Mouse (Mus musculus) megakaryocyte-erythroid progenitor cell, adult 5-6 weeks (primary cell): ENCODE data around the gene Olfr530. TPM values are rescaled to one million over a fixed set of nuclear protein-coding genes. Genes with fewer than 3 reads are reported as not detected.

Source experiments
- ATAC-seq: replicated peaks from 2 replicates; pipeline ENCODE4 v1.8.0; 2016; ENCODE audit warnings: mild to moderate bottlenecking, inconsistent platforms; ENCODE audit not compliant: severe bottlenecking, poor library complexity, low FRiP score, low TSS enrichment
- total RNA-seq, 2 experiments: library from RNA; stranded (forward) in 1 of 2; stranded (reverse) in 1 of 2; fragments of 200-1000, 215-1000 nt in 1 of 2; fragments of >200 nt in 1 of 2; fragmentation: Nextera tagmentation in 1 of 2; gene quantifications; 2 replicates each; pipeline ENCODE4 v1.2.3; 2014 to 2017

Gene Olfr530
- total RNA-seq (2014; fragmentation: Nextera tagmentation) (not detected in 2 replicates), total RNA-seq (2017) (not detected in 2 replicates)

GRCm38 (mm10) chr7:140376231-140376630 lies at the start of gene Olfr530:
Gene Olfr530 (minus strand): TSS chr7:140376331.
- ATAC-seq: no peak

- no peak for ATAC-seq
Observed at GRCm38 (mm10) chr7:140421539-140421938, 45.4 kb upstream of the Olfr530 start, which contains the start of gene Olfr532. Gene Olfr532 (minus strand): TSS chr7:140421639.

- ATAC-seq: no peak
Observed at GRCm38 (mm10) chr7:140402818-140403217, 26.7 kb upstream of the Olfr530 start, which contains the start of gene Olfr531. Gene Olfr531 (minus strand): TSS chr7:140402918.

- ATAC-seq: no peak
Observed at GRCm38 (mm10) chr7:140376911-140377310, 780 bp upstream of the Olfr530 start.

- ATAC-seq: no peak
Observed at GRCm38 (mm10) chr7:140374300-140374699, 1.8 kb downstream of the Olfr530 start.

GRCm38 (mm10) chr7:140361571-140361970 lies 14.6 kb downstream of the Olfr530 start, which contains the start of gene Olfr60:
Gene Olfr60 (minus strand): TSS chr7:140361671.
- no peak for ATAC-seq

- no peak for ATAC-seq
Observed at GRCm38 (mm10) chr7:140333717-140334116, 42.4 kb downstream of the Olfr530 start, which contains the start of gene Olfr527. Gene Olfr527 (plus strand): TSS chr7:140334017.

GRCm38 (mm10) chr7:140329766-140330304 lies 46.3 kb downstream of the Olfr530 start:
- ATAC-seq: no peak

Other genes starting within 250 kb of the Olfr530 start
- 39.7 and 53.5 TPM in 2 replicates for gene Mtg1, start 238.8 kb downstream of the Olfr530 start, total RNA-seq (2014; fragmentation: Nextera tagmentation)
- 8.3 and 13.0 TPM in 2 replicates for gene Mtg1, start 238.8 kb downstream of the Olfr530 start, total RNA-seq (2017)
- 0.83 TPM in 1 of 2 replicates, not detected in the other for gene Sprn, start 221.5 kb downstream of the Olfr530 start, total RNA-seq (2014; fragmentation: Nextera tagmentation)
- gene Sprn, start 221.5 kb downstream of the Olfr530 start, total RNA-seq (2017): not detected in 2 replicates
- not detected in 2 replicates for gene Olfr522, start 211.6 kb downstream of the Olfr530 start, total RNA-seq (2014; fragmentation: Nextera tagmentation)
- not detected in 2 replicates for gene Olfr522, start 211.6 kb downstream of the Olfr530 start, total RNA-seq (2017)
- not detected in 2 replicates for gene Olfr523, start 203.1 kb downstream of the Olfr530 start, total RNA-seq (2014; fragmentation: Nextera tagmentation)
- not detected in 2 replicates for gene Olfr523, start 203.1 kb downstream of the Olfr530 start, total RNA-seq (2017)
- gene Olfr524, start 170.4 kb downstream of the Olfr530 start, total RNA-seq (2014; fragmentation: Nextera tagmentation): not detected in 2 replicates
- not detected in 2 replicates for gene Olfr524, start 170.4 kb downstream of the Olfr530 start, total RNA-seq (2017)
- gene Cd163l1, start 158.1 kb downstream of the Olfr530 start, total RNA-seq (2014; fragmentation: Nextera tagmentation): not detected in 2 replicates
- gene Cd163l1, start 158.1 kb downstream of the Olfr530 start, total RNA-seq (2017): 0.19 TPM in 1 of 2 replicates, not detected in the other
- gene 5830411N06Rik, start 129.0 kb downstream of the Olfr530 start, total RNA-seq (2014; fragmentation: Nextera tagmentation): not detected in 2 replicates
- not detected in 2 replicates for gene 5830411N06Rik, start 129.0 kb downstream of the Olfr530 start, total RNA-seq (2017)
- gene Olfr525, start 55.5 kb downstream of the Olfr530 start, total RNA-seq (2014; fragmentation: Nextera tagmentation): not detected in 2 replicates
- not detected in 2 replicates for gene Olfr525, start 55.5 kb downstream of the Olfr530 start, total RNA-seq (2017)
- not detected in 2 replicates for gene Olfr527, start 42.3 kb downstream of the Olfr530 start, total RNA-seq (2014; fragmentation: Nextera tagmentation)
- gene Olfr527, start 42.3 kb downstream of the Olfr530 start, total RNA-seq (2017): not detected in 2 replicates
- gene Olfr60, start 14.7 kb downstream of the Olfr530 start, total RNA-seq (2014; fragmentation: Nextera tagmentation): not detected in 2 replicates
- gene Olfr60, start 14.7 kb downstream of the Olfr530 start, total RNA-seq (2017): not detected in 2 replicates
- not detected in 2 replicates for gene Olfr531, start 26.6 kb upstream of the Olfr530 start, total RNA-seq (2014; fragmentation: Nextera tagmentation)
- gene Olfr531, start 26.6 kb upstream of the Olfr530 start, total RNA-seq (2017): not detected in 2 replicates
- gene Olfr532, start 45.3 kb upstream of the Olfr530 start, total RNA-seq (2014; fragmentation: Nextera tagmentation): not detected in 2 replicates
- not detected in 2 replicates for gene Olfr532, start 45.3 kb upstream of the Olfr530 start, total RNA-seq (2017)
- gene Olfr533, start 87.0 kb upstream of the Olfr530 start, total RNA-seq (2014; fragmentation: Nextera tagmentation): not detected in 2 replicates
- not detected in 2 replicates for gene Olfr533, start 87.0 kb upstream of the Olfr530 start, total RNA-seq (2017)
- gene Olfr535, start 107.9 kb upstream of the Olfr530 start, total RNA-seq (2014; fragmentation: Nextera tagmentation): not detected in 2 replicates
- gene Olfr535, start 107.9 kb upstream of the Olfr530 start, total RNA-seq (2017): not detected in 2 replicates
- gene Olfr536, start 131.1 kb upstream of the Olfr530 start, total RNA-seq (2014; fragmentation: Nextera tagmentation): not detected in 2 replicates
- not detected in 2 replicates for gene Olfr536, start 131.1 kb upstream of the Olfr530 start, total RNA-seq (2017)
- gene Olfr538, start 191.6 kb upstream of the Olfr530 start, total RNA-seq (2014; fragmentation: Nextera tagmentation): not detected in 2 replicates
- gene Olfr538, start 191.6 kb upstream of the Olfr530 start, total RNA-seq (2017): not detected in 2 replicates
- gene Olfr46, start 224.9 kb upstream of the Olfr530 start, total RNA-seq (2014; fragmentation: Nextera tagmentation): not detected in 2 replicates
- not detected in 2 replicates for gene Olfr46, start 224.9 kb upstream of the Olfr530 start, total RNA-seq (2017)